Mouse (Mus musculus) forebrain, embryonic 13.5 days (tissue): ENCODE measurements around the gene Arr3. TPM values are rescaled to one million over a fixed set of nuclear protein-coding genes. Genes with fewer than 3 reads are reported as not detected.

Experiments
- ATAC-seq: fragments of 200-750 bp; cut with Nextera tagmentation; 2 replicates; pipeline ENCODE4 v1.8.0; 2017
- H3K27ac ChIP-seq: fragments of 300-500 bp; sonication (generic); 2 replicates; pipeline ENCODE4 v1.5.1; 2015; ENCODE audit warnings: inconsistent platforms, mild to moderate bottlenecking, moderate library complexity
- H3K27me3 ChIP-seq: fragments of 300-500 bp; sonication (generic); 2 replicates; pipeline ENCODE4 v1.6.1; 2015; ENCODE audit warnings: mild to moderate bottlenecking, inconsistent platforms
- H3K36me3 ChIP-seq: fragments of 300-500 bp; sonication (generic); 2 replicates; pipeline ENCODE4 v1.6.1; 2015; ENCODE audit warnings: mild to moderate bottlenecking, inconsistent platforms; ENCODE audit not compliant: poor library complexity, severe bottlenecking
- H3K4me1 ChIP-seq: fragments of 300-500 bp; sonication (generic); 2 replicates; pipeline ENCODE4 v1.6.1; 2015; ENCODE audit warnings: inconsistent platforms
- H3K4me2 ChIP-seq: fragments of 300-500 bp; sonication (generic); 2 replicates; pipeline ENCODE4 v1.6.1; 2015; ENCODE audit warnings: inconsistent platforms, mild to moderate bottlenecking, moderate library complexity
- H3K4me3 ChIP-seq: fragments of 300-500 bp; sonication (generic); 2 replicates; pipeline ENCODE4 v1.5.1; 2015; ENCODE audit warnings: mild to moderate bottlenecking, inconsistent platforms
- H3K9ac ChIP-seq: fragments of 300-500 bp; sonication (generic); 2 replicates; pipeline ENCODE4 v1.6.1; 2015; ENCODE audit warnings: mild to moderate bottlenecking, inconsistent platforms
- H3K9me3 ChIP-seq: fragments of 300-500 bp; sonication (generic); replicated peaks from 2 replicates; pipeline ENCODE4 v1.6.1; 2016; ENCODE audit warnings: inconsistent platforms
- WGBS: fragments of 180-500 bp; shearing (Covaris S2); methylation state at CpG from one replicate; pipeline ENCODE4 v1.1.7; 2015; 5-methylcytosine and 5-hydroxymethylcytosine counted together
- polyA plus RNA-seq: library from polyadenylated mRNA; unstranded; fragments of >200 nt; fragmentation: Nextera tagmentation; extraction: Ambion mirVana; gene quantifications from 2 replicates; pipeline ENCODE4 v1.2.1, GENCODE M21; 2015

Gene Arr3
- not detected in 2 replicates for polyA plus RNA-seq

DNA sequence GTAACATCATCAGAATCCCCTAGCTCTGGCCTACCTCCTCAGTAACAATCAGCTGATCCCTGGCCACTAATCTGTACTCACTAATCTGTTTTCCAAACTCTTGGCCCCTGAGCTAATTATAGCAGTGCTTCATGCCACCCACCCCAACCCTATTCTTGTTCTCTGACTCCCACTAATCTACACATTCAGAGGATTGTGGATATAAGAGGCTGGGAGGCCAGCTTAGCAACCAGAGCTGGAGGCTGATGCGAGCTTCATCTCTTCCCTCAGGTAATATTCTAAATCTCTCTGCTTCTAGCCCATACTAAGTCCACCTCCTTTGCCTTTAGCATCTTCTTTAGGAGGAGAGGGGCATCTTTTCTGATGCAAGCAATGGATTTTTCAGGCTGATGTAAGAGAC is at the start of gene Arr3:
TSS of gene Arr3 (plus strand) at position 184 of the 400 bp plus-strand sequence.
- H3K27ac ChIP-seq, result no peak within 1 kb of the TSS
- H3K4me3 ChIP-seq, result no peak within 1 kb of the TSS
- no peaks in the 10 kb centered on the region for H3K36me3 ChIP-seq
- H3K9me3 ChIP-seq, result no peaks in the 10 kb centered on the region
- no peak within 1 kb of the TSS for H3K9ac ChIP-seq
- no peak within 1 kb of the TSS for H3K4me2 ChIP-seq
- WGBS, result 46% methylated on average over 1 of the region's 1 CpGs
- no peak for ATAC-seq
- H3K4me1 ChIP-seq, result no peaks in the 10 kb centered on the region
- 0 out of 2 replicates have a peak, but pooled peaks cover 3% of the 10 kb centered on the region for H3K27me3 ChIP-seq

GRCm38 (mm10) chrX:100556026-100556425 is 49.3 kb upstream of the Arr3 start:
- Histone ChIP-seq H3K27me3 (peaks cover 4% of the 10 kb centered on the region; the same call in 1 of the 2 replicates), H3K4me3 (no peak overlapping the region), H3K36me3 (no peaks in the 10 kb centered on the region), H3K27ac (no peak overlapping the region), H3K9ac (no peak overlapping the region), H3K9me3 (no peaks in the 10 kb centered on the region), H3K4me2 (no peak overlapping the region), H3K4me1 (no peaks in the 10 kb centered on the region)
- 80% methylated on average over 3 of the region's 3 CpGs for WGBS
- no peak for ATAC-seq

DNA sequence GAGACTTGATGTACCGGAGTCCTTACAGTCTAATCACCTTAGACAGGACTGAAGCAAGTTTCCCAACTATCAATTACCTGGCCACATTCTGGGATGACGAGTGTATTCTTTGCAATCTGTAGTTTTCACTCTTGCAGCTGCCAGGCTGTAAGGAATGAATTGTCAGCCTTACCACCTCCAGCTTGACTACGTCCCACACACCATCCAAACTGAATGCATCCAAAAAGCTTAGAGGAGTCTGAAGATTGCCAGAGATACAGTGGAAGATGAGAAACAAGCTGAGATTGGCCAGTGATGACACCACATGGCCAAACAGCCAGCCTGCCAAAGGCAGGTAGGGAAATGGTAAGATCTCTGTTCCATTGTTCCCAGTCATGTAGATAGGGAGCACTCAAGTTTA is 39.6 kb upstream of the Arr3 start:
- H3K4me3 ChIP-seq, result no peak overlapping the region
- no peak overlapping the region for H3K4me2 ChIP-seq
- H3K9ac ChIP-seq, result no peak overlapping the region
- H3K27me3 ChIP-seq, result no peaks in the 10 kb centered on the region
- WGBS, result 88% methylated on average over 3 of the region's 3 CpGs
- H3K9me3 ChIP-seq, result no peaks in the 10 kb centered on the region
- ATAC-seq, result no peak
- H3K36me3 ChIP-seq, result no peaks in the 10 kb centered on the region
- H3K4me1 ChIP-seq, result no peaks in the 10 kb centered on the region
- no peak overlapping the region for H3K27ac ChIP-seq

GRCm38 (mm10) chrX:100571951-100572350 is 33.3 kb upstream of the Arr3 start, which contains the start of gene Awat1:
Gene Awat1 (plus strand): TSS chrX:100572251.
- no peaks in the 10 kb centered on the region for H3K27me3 ChIP-seq
- no peaks in the 10 kb centered on the region for H3K36me3 ChIP-seq
- no peak within 1 kb of the TSS for H3K4me2 ChIP-seq
- H3K27ac ChIP-seq, result no peak within 1 kb of the TSS
- no peak within 1 kb of the TSS for H3K9ac ChIP-seq
- no peaks in the 10 kb centered on the region for H3K9me3 ChIP-seq
- H3K4me1 ChIP-seq, result no peaks in the 10 kb centered on the region
- ATAC-seq, result no peak
- H3K4me3 ChIP-seq, result no peak within 1 kb of the TSS
- 64% methylated on average over 1 of the region's 1 CpGs for WGBS

- no peak within 1 kb of the TSS for H3K4me2 ChIP-seq
- H3K4me3 ChIP-seq, result no peak within 1 kb of the TSS
- H3K27me3 ChIP-seq, result peaks cover under 1% of the 10 kb centered on the region; the same call in 1 of the 2 replicates
- H3K9me3 ChIP-seq, result no peaks in the 10 kb centered on the region
- no peak for ATAC-seq
- H3K9ac ChIP-seq, result no peak within 1 kb of the TSS
- H3K4me1 ChIP-seq, result no peaks in the 10 kb centered on the region
- no peak within 1 kb of the TSS for H3K27ac ChIP-seq
- WGBS, result 67% methylated on average over 4 of the region's 4 CpGs
- no peaks in the 10 kb centered on the region for H3K36me3 ChIP-seq
These were observed 10.5 kb upstream of the Arr3 start, which contains the start of gene P2ry4 for GRCm38 (mm10) chrX:100594791-100595190. Gene P2ry4 (minus strand): TSS chrX:100594869.

DNA sequence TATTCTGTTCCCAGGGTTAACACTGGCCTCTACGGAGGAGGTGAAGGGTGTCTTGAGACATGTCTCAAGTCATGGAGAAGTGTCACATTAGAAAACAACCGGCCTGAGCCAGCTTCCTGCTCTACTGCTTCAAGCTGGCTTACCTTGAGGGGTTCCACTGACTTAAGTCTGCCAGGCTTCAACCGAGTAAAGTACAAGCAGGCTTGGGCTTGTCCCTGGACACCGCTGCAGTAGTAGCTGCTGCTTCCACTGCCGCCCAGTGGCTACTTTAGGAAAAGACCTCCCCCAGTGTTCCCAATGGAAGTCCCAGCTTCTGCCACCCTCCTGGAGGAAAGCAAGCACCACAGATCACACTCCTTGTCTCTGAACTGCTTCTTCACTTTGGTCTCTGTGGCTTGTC is 7.9 kb upstream of the Arr3 start:
- 21% methylated on average over 5 of the region's 5 CpGs for WGBS
- Histone ChIP-seq H3K4me2 (no peak overlapping the region), H3K9ac (no peak overlapping the region), H3K27me3 (peaks cover 3% of the 10 kb centered on the region; the same call in 1 of the 2 replicates), H3K9me3 (no peaks in the 10 kb centered on the region), H3K27ac (no peak overlapping the region), H3K4me1 (no peaks in the 10 kb centered on the region), H3K36me3 (no peaks in the 10 kb centered on the region), H3K4me3 (no peak overlapping the region)
- peak; percentile 57; the same call in 1 of the 2 replicates for ATAC-seq

DNA sequence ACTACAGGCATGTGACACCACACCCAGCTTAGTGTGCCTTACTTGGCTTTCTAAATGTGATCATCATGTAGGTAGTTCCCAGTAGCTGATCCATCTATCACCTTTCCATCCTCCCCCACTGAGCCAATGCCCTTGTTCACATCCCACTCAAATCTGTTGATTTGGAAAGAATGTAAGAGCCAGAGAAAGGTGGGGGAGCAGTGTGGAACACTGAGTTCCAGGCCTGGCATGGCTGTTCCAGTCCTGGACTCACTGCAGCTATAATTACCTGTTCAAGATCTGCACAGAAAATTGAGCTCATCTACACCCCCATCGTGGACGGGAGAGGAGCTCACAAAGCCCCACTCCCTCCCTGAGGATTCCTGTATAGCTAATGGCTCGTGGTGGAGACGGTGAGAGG is 5.5 kb upstream of the Arr3 start:
- Histone ChIP-seq H3K4me2 (no peak overlapping the region), H3K9me3 (no peaks in the 10 kb centered on the region), H3K4me3 (no peak overlapping the region), H3K9ac (no peak overlapping the region), H3K27ac (no peak overlapping the region), H3K27me3 (peaks cover 6% of the 10 kb centered on the region; the same call in 1 of the 2 replicates), H3K4me1 (no peaks in the 10 kb centered on the region), H3K36me3 (no peaks in the 10 kb centered on the region)
- ATAC-seq, result no peak
- 68% methylated on average over 4 of the region's 4 CpGs for WGBS

- Histone ChIP-seq H3K27me3 (peaks cover 8% of the 10 kb centered on the region; the same call in 1 of the 2 replicates), H3K4me2 (no peak overlapping the region), H3K4me3 (no peak overlapping the region), H3K4me1 (no peaks in the 10 kb centered on the region), H3K27ac (no peak overlapping the region), H3K9me3 (no peaks in the 10 kb centered on the region), H3K36me3 (peaks cover 14% of the 10 kb centered on the region; the same call in 1 of the 2 replicates), H3K9ac (no peak overlapping the region)
- no peak for ATAC-seq
- 64% methylated on average over 3 of the region's 3 CpGs for WGBS
These were observed 13.2 kb downstream of the Arr3 start for GRCm38 (mm10) chrX:100618488-100618887.

- no peak overlapping the region for H3K9ac ChIP-seq
- H3K4me2 ChIP-seq, result no peak overlapping the region
- peaks cover 6% of the 10 kb centered on the region; the same call in 1 of the 2 replicates for H3K27me3 ChIP-seq
- H3K27ac ChIP-seq, result no peak overlapping the region
- ATAC-seq, result no peak
- H3K4me3 ChIP-seq, result no peak overlapping the region
- peaks cover 16% of the 10 kb centered on the region; the same call in 1 of the 2 replicates for H3K36me3 ChIP-seq
- peaks cover 9% of the 10 kb centered on the region; the same call in 1 of the 2 replicates for H3K4me1 ChIP-seq
- no peaks in the 10 kb centered on the region for H3K9me3 ChIP-seq
- 76% methylated on average over 2 of the region's 2 CpGs for WGBS
These were observed 16.1 kb downstream of the Arr3 start for GRCm38 (mm10) chrX:100621366-100621765.

DNA sequence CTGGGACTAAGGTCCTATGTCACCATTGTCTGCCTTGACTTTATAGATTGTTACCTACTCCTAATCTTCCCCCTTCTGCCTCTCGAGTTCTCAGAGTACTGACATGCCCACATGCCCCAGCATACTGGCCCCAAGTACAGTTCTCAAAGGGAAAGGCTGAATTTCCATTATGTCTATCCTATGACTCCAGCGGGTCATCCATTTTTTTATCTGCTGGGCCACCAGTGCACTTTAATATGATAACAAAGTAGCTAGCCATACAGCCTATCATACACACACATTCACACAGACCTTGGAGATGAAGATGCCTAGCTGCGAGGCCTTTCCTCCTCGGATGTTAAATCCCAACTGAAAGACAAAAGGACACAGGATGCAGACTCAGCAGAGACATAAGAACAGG is 18.9 kb downstream of the Arr3 start:
- 90% methylated on average over 4 of the region's 4 CpGs for WGBS
- Histone ChIP-seq H3K27me3 (no peaks in the 10 kb centered on the region), H3K4me1 (peaks cover 21% of the 10 kb centered on the region; the same call in 1 of the 2 replicates), H3K4me2 (no peak overlapping the region), H3K4me3 (no peak overlapping the region), H3K9ac (no peak overlapping the region), H3K27ac (no peak overlapping the region), H3K9me3 (no peaks in the 10 kb centered on the region), H3K36me3 (peaks cover 16% of the 10 kb centered on the region; the same call in 1 of the 2 replicates)
- no peak for ATAC-seq

- H3K9ac ChIP-seq, result peak overlapping the region; percentile 61
- peaks cover 16% of the 10 kb centered on the region; the same call in 1 of the 2 replicates for H3K36me3 ChIP-seq
- WGBS, result 44% methylated on average over 7 of the region's 7 CpGs
- H3K4me1 ChIP-seq, result peaks cover 21% of the 10 kb centered on the region; the same call in 1 of the 2 replicates
- no peak overlapping the region for H3K27ac ChIP-seq
- no peaks in the 10 kb centered on the region for H3K27me3 ChIP-seq
- peak overlapping the region; percentile 69 for H3K4me2 ChIP-seq
- H3K9me3 ChIP-seq, result no peaks in the 10 kb centered on the region
- peak overlapping the region; percentile 54 for H3K4me3 ChIP-seq
- ATAC-seq, result peak; percentile 4; the same call in 1 of the 2 replicates
These were observed 19.8 kb downstream of the Arr3 start for GRCm38 (mm10) chrX:100625146-100625545.

DNA sequence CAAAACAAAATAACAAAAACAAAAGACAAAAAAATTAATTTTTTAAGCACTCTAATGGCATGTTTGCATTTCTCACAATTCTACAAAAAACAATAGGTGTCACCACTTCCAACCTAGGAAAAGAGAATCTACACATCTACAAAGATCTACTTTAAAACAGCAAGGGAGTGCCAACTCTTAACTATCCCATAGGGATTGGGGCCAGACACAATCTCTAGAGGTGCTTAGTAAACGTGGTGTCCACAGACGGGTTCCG is 20.2 kb downstream of the Arr3 start, which contains the start of gene Kif4:
TSS of gene Kif4 (plus strand) at position 192 of the 256 bp plus-strand sequence.
- peaks cover 16% of the 10 kb centered on the region; the same call in 1 of the 2 replicates for H3K36me3 ChIP-seq
- no peaks in the 10 kb centered on the region for H3K27me3 ChIP-seq
- 26% methylated on average over 3 of the region's 3 CpGs for WGBS
- peak within 1 kb of the TSS; percentile 65 for H3K27ac ChIP-seq
- peak within 1 kb of the TSS; percentile 69 for H3K4me2 ChIP-seq
- peak within 1 kb of the TSS; percentile 54 for H3K4me3 ChIP-seq
- no peak for ATAC-seq
- H3K9ac ChIP-seq, result peak within 1 kb of the TSS; percentile 66
- peaks cover 21% of the 10 kb centered on the region; the same call in 1 of the 2 replicates for H3K4me1 ChIP-seq
- H3K9me3 ChIP-seq, result no peaks in the 10 kb centered on the region
